Mouse (Mus musculus) intestine, postnatal 0 days (tissue): Measurements from ENCODE around the gene Bcan. TPM values are rescaled to one million over a fixed set of nuclear protein-coding genes. Genes with fewer than 3 reads are reported as not detected.

Experiments used
- ATAC-seq: fragments of 200-750 bp; cut with Nextera tagmentation; 2 replicates; pipeline ENCODE4 v1.8.0; 2017; ENCODE audit warnings: mild to moderate bottlenecking, moderate TSS enrichment, moderate library complexity
- H3K27ac ChIP-seq: fragments of 300-500 bp; sonication (generic); 2 replicates; pipeline ENCODE4 v1.5.1; 2014; ENCODE audit warnings: mild to moderate bottlenecking, low read depth, low read length, moderate library complexity
- H3K27me3 ChIP-seq: fragments of 300-500 bp; sonication (generic); replicated peaks from 2 replicates; pipeline ENCODE4 v1.6.1; 2014; ENCODE audit warnings: low read length, mixed read lengths; ENCODE audit not compliant: control insufficient read depth, insufficient read depth
- H3K36me3 ChIP-seq: fragments of 300-500 bp; sonication (generic); 2 replicates; pipeline ENCODE4 v1.6.1; 2014; ENCODE audit warnings: mild to moderate bottlenecking, moderate library complexity; ENCODE audit not compliant: control insufficient read depth, insufficient read depth
- H3K4me1 ChIP-seq: fragments of 300-500 bp; sonication (generic); replicated peaks from 2 replicates; pipeline ENCODE4 v1.6.1; 2014; ENCODE audit warnings: antibody characterized with exemption, low read length, mixed read lengths; ENCODE audit not compliant: control insufficient read depth, insufficient read depth
- H3K4me2 ChIP-seq: fragments of 300-500 bp; sonication (generic); replicated peaks from 2 replicates; pipeline ENCODE4 v1.6.1; 2014; ENCODE audit warnings: low read depth, mild to moderate bottlenecking, moderate library complexity
- H3K4me3 ChIP-seq: fragments of 300-500 bp; sonication (generic); 2 replicates; pipeline ENCODE4 v1.5.1; 2014; ENCODE audit warnings: low read depth, low read length
- H3K9ac ChIP-seq: fragments of 300-500 bp; sonication (generic); 2 replicates; pipeline ENCODE4 v1.6.1; 2014; ENCODE audit warnings: mild to moderate bottlenecking, low read depth, low read length
- H3K9me3 ChIP-seq: fragments of 300-500 bp; sonication (generic); 2 replicates; pipeline ENCODE4 v1.6.1; 2016; ENCODE audit warnings: mixed run types; ENCODE audit not compliant: control insufficient read depth
- CTCF ChIP-seq: sonication (generic); IDR thresholded peaks from 2 replicates; pipeline ENCODE4 v1.5.1; 2016; ENCODE audit warnings: low read depth, mild to moderate bottlenecking, control low read depth, antibody characterized with exemption, moderate library complexity
- WGBS: fragments of 180-500 bp; shearing (Covaris S2); extraction: QIAGEN DNeasy Blood & Tissue Kit; methylation state at CpG from one replicate; pipeline ENCODE4 v1.1.7; 2014; 5-methylcytosine and 5-hydroxymethylcytosine counted together
- polyA plus RNA-seq: library from polyadenylated mRNA; unstranded; fragments of >200 nt; fragmentation: Nextera tagmentation; extraction: Ambion mirVana; gene quantifications from 2 replicates; pipeline ENCODE4 v1.2.1, GENCODE M21; 2015

Gene Bcan
- polyA plus RNA-seq, 1 experiment from 2014 or later, result 0.17 TPM

GRCm38 (mm10) chr3:87948378-87949265 is 51.4 kb downstream of the Bcan start, which contains the start of gene Crabp2:
TSS of gene Crabp2 (plus strand) at chr3:87948666.
- ATAC-seq, result no peak
- TF ChIP-seq CTCF, result no peak
- no peak within 1 kb of the TSS for H3K27ac ChIP-seq
- no peak within 1 kb of the TSS for H3K9ac ChIP-seq
- peak within 1 kb of the TSS; percentile 47 for H3K4me2 ChIP-seq
- H3K9me3 ChIP-seq, result no peaks in the 10 kb centered on the region
- 6% methylated on average over 34 of the region's 35 CpGs for WGBS
- peak within 1 kb of the TSS; percentile 13 for H3K4me3 ChIP-seq
- H3K27me3 ChIP-seq, result peaks cover 54% of the 10 kb centered on the region
- no peaks in the 10 kb centered on the region for H3K4me1 ChIP-seq
- 0 out of 2 replicates have a peak, but pooled peaks cover 2% of the 10 kb centered on the region for H3K36me3 ChIP-seq

GRCm38 (mm10) chr3:87947811-87948199 is 52.2 kb downstream of the Bcan start:
- Histone ChIP-seq H3K4me1 (no peaks in the 10 kb centered on the region), H3K4me3 (peak overlapping the region; percentile 13), H3K9me3 (no peaks in the 10 kb centered on the region), H3K27me3 (peaks cover 51% of the 10 kb centered on the region), H3K36me3 (0 out of 2 replicates have a peak, but pooled peaks cover 2% of the 10 kb centered on the region), H3K9ac (no peak overlapping the region), H3K4me2 (peak overlapping the region; percentile 47), H3K27ac (no peak overlapping the region)
- WGBS, result 1% methylated on average over 17 of the region's 17 CpGs
- TF ChIP-seq CTCF, result no peak
- ATAC-seq, result no peak

GRCm38 (mm10) chr3:87947056-87947810 is 52.8 kb downstream of the Bcan start:
- H3K9me3 ChIP-seq, result no peaks in the 10 kb centered on the region
- no peak overlapping the region for H3K9ac ChIP-seq
- H3K4me2 ChIP-seq, result peak overlapping the region; percentile 47
- H3K4me3 ChIP-seq, result peak overlapping the region; percentile 13; the same call in 1 of the 2 replicates
- TF ChIP-seq CTCF, result no peak
- peaks cover 5% of the 10 kb centered on the region for H3K36me3 ChIP-seq
- H3K27me3 ChIP-seq, result peaks cover 45% of the 10 kb centered on the region
- no peak overlapping the region for H3K27ac ChIP-seq
- H3K4me1 ChIP-seq, result no peaks in the 10 kb centered on the region
- no peak for ATAC-seq
- 11% methylated on average over 26 of the region's 26 CpGs for WGBS

GRCm38 (mm10) chr3:87946541-87946860 is 53.5 kb downstream of the Bcan start:
- peaks cover 42% of the 10 kb centered on the region for H3K27me3 ChIP-seq
- 36% methylated on average over 1 of the region's 1 CpGs for WGBS
- no peak overlapping the region for H3K9ac ChIP-seq
- H3K4me1 ChIP-seq, result no peaks in the 10 kb centered on the region
- ATAC-seq, result no peak
- TF ChIP-seq CTCF, result no peak
- H3K27ac ChIP-seq, result no peak overlapping the region
- H3K4me3 ChIP-seq, result no peak overlapping the region
- no peaks in the 10 kb centered on the region for H3K9me3 ChIP-seq
- peaks cover 12% of the 10 kb centered on the region for H3K36me3 ChIP-seq
- H3K4me2 ChIP-seq, result no peak overlapping the region

- 46% methylated on average over 12 of the region's 12 CpGs for WGBS
- Histone ChIP-seq H3K4me2 (no peak overlapping the region), H3K27ac (no peak overlapping the region), H3K9ac (no peak overlapping the region), H3K4me1 (no peaks in the 10 kb centered on the region), H3K4me3 (no peak overlapping the region), H3K9me3 (no peaks in the 10 kb centered on the region), H3K36me3 (peaks cover 16% of the 10 kb centered on the region), H3K27me3 (peaks cover 37% of the 10 kb centered on the region)
- no peak for ATAC-seq
- TF ChIP-seq CTCF, result no peak
These were observed 54.1 kb downstream of the Bcan start for GRCm38 (mm10) chr3:87945781-87946540.
